Comparison of ENCODE assay signal across 8 mouse cellular contexts in genomic region chr2:130424126-130424853, GRCm38 (mm10). TPM values are rescaled to one million over a fixed set of nuclear protein-coding genes. Genes with fewer than 3 reads are reported as not detected.
DNase-seq lines count a peak whose midpoint lies in the region; ATAC-seq and TF ChIP-seq lines count a peak whose summit lies in the region.

Gene Vps16 (plus strand): TSS chr2:130424339.
Gene Pced1a (minus strand): TSS chr2:130424701.

- H3K4me3 ChIP-seq in C2C12 (ENCODE audit: insufficient read depth, poor library complexity, severe bottlenecking): peak within 1 kb of the TSS; percentile 91
- H3K4me3 ChIP-seq in erythroblast, embryonic 14.5 days (replicated peaks): peak within 1 kb of the TSS; percentile 85
- peak within 1 kb of the TSS; percentile 85 for H3K4me3 ChIP-seq in heart, embryonic 11.5 days (ENCODE audit: low read depth, low read length)
- peak within 1 kb of the TSS; percentile 95 for H3K4me3 ChIP-seq in kidney, embryonic 16.5 days (ENCODE audit: low read length)
- peak within 1 kb of the TSS; percentile 84 for H3K4me3 ChIP-seq in liver, adult 2 months (ENCODE audit: insufficient read depth, low read depth, low read length)
- H3K4me3 ChIP-seq in myocyte: peak within 1 kb of the TSS; percentile 99

- peak; percentile 88 for ATAC-seq in heart, embryonic 11.5 days (replicated peaks; ENCODE audit: insufficient number of reproducible peaks, low FRiP score, low TSS enrichment)
- peak; percentile 95 for ATAC-seq in kidney, embryonic 16.5 days (ENCODE audit: low FRiP score, low TSS enrichment)

- H3K27me3 ChIP-seq in C2C12 (ENCODE audit: control insufficient read depth, insufficient read depth, insufficient read length): no peaks in the 10 kb centered on the region
- H3K27me3 ChIP-seq in erythroblast, embryonic 14.5 days (ENCODE audit: control insufficient read depth): no peaks in the 10 kb centered on the region
- H3K27me3 ChIP-seq in heart, embryonic 11.5 days (ENCODE audit: control insufficient read depth, insufficient read depth, low read length): no peaks in the 10 kb centered on the region
- H3K27me3 ChIP-seq in kidney, embryonic 16.5 days (ENCODE audit: insufficient read depth, low read length): no peaks in the 10 kb centered on the region
- H3K27me3 ChIP-seq in liver, adult 2 months (ENCODE audit: control insufficient read depth, insufficient read depth, low read length): no peaks in the 10 kb centered on the region
- no peaks in the 10 kb centered on the region for H3K27me3 ChIP-seq in myocyte (ENCODE audit: control insufficient read depth, insufficient read depth, insufficient read length)
- H3K27me3 ChIP-seq in splenic B cell, adult 2 months (ENCODE audit: control insufficient read depth, insufficient read depth, low read length, poor library complexity, severe bottlenecking): no peaks in the 10 kb centered on the region

- peaks cover 77% of the 10 kb centered on the region for H3K79me2 ChIP-seq in C2C12 (ENCODE audit: control insufficient read depth, insufficient read depth)
- H3K79me2 ChIP-seq in liver, adult 2 months (ENCODE audit: control insufficient read depth, insufficient read depth, low read length): peaks cover 3% of the 10 kb centered on the region; the same call in 1 of the 2 replicates
- H3K79me2 ChIP-seq in myocyte (ENCODE audit: control insufficient read depth, insufficient read depth): peaks cover 44% of the 10 kb centered on the region

- peak within 1 kb of the TSS; percentile 90 for H3K9ac ChIP-seq in heart, embryonic 11.5 days (ENCODE audit: low read depth, low read length)
- peak within 1 kb of the TSS; percentile 93 for H3K9ac ChIP-seq in kidney, embryonic 16.5 days (replicated peaks; ENCODE audit: low read length)
- H3K9ac ChIP-seq in liver, adult 2 months (ENCODE audit: low read depth, low read length): peak within 1 kb of the TSS; percentile 83

- H3K9me3 ChIP-seq in erythroblast, embryonic 14.5 days (ENCODE audit: control insufficient read depth, low read length): no peaks in the 10 kb centered on the region
- H3K9me3 ChIP-seq in heart, embryonic 11.5 days (replicated peaks; ENCODE audit: control insufficient read depth, low read length): no peaks in the 10 kb centered on the region
- no peaks in the 10 kb centered on the region for H3K9me3 ChIP-seq in kidney, embryonic 16.5 days (ENCODE audit: low read length)

- H3ac ChIP-seq in C2C12 (ENCODE audit: control insufficient read depth, insufficient read length, low read depth) (peak within 1 kb of the TSS; percentile 64), myocyte (ENCODE audit: control insufficient read depth, insufficient read length) (peak within 1 kb of the TSS; percentile 44)

- peaks cover 51% of the 10 kb centered on the region for H3K36me3 ChIP-seq in C2C12 (ENCODE audit: control insufficient read depth, insufficient read depth)
- peaks cover 20% of the 10 kb centered on the region for H3K36me3 ChIP-seq in erythroblast, embryonic 14.5 days (ENCODE audit: control insufficient read depth)
- no peaks in the 10 kb centered on the region for H3K36me3 ChIP-seq in heart, embryonic 11.5 days (ENCODE audit: control insufficient read depth, insufficient read depth, low read length)
- peaks cover 12% of the 10 kb centered on the region; the same call in 1 of the 2 replicates for H3K36me3 ChIP-seq in kidney, embryonic 16.5 days (ENCODE audit: insufficient read depth, low read length)
- no peaks in the 10 kb centered on the region for H3K36me3 ChIP-seq in liver, adult 2 months (ENCODE audit: control insufficient read depth, insufficient read depth, low read length)
- no peaks in the 10 kb centered on the region for H3K36me3 ChIP-seq in myocyte (ENCODE audit: control insufficient read depth, insufficient read depth)
- no peaks in the 10 kb centered on the region for H3K36me3 ChIP-seq in splenic B cell, adult 2 months (ENCODE audit: control insufficient read depth, insufficient read depth, low read length, poor library complexity, severe bottlenecking)

- peaks cover 47% of the 10 kb centered on the region for H3K4me1 ChIP-seq in erythroblast, embryonic 14.5 days (ENCODE audit: control insufficient read depth)
- peaks cover 9% of the 10 kb centered on the region for H3K4me1 ChIP-seq in heart, embryonic 11.5 days (ENCODE audit: control insufficient read depth, insufficient read depth, low read length)
- peaks cover 16% of the 10 kb centered on the region for H3K4me1 ChIP-seq in kidney, embryonic 16.5 days (ENCODE audit: insufficient read depth, low read length)
- peaks cover 5% of the 10 kb centered on the region for H3K4me1 ChIP-seq in liver, adult 2 months (ENCODE audit: control insufficient read depth, insufficient read depth, low read length)

- no peak; the same call in 1 of the 2 replicates for TF ChIP-seq POLR2A in brain, embryonic 14.5 days (IDR thresholded peaks at IDR 0.05; ENCODE audit: borderline replicate concordance, extremely low read depth, insufficient read depth, insufficient read length, poor library complexity, severe bottlenecking)
- TF ChIP-seq POLR2A in liver, adult 2 months (IDR thresholded peaks at IDR 0.05; ENCODE audit: extremely low read depth, insufficient read depth, low read length): peak; percentile 55
- peak; percentile 77 for TF ChIP-seq POLR2A in myocyte (IDR thresholded peaks at IDR 0.05; ENCODE audit: insufficient read length, low read depth)

- TF ChIP-seq CTCF in C2C12 (IDR thresholded peaks at IDR 0.05; ENCODE audit: control insufficient read depth, insufficient read depth, insufficient read length): no peak
- peak; percentile 60 for TF ChIP-seq CTCF in brain, embryonic 14.5 days (IDR thresholded peaks at IDR 0.05; ENCODE audit: borderline replicate concordance, extremely low read depth, insufficient read depth, insufficient read length)
- peak; percentile 70 for TF ChIP-seq CTCF in liver, adult 2 months (IDR thresholded peaks at IDR 0.05; ENCODE audit: low read depth, low read length)

- peaks cover 48% of the 10 kb centered on the region for H3K79me3 ChIP-seq in C2C12 (ENCODE audit: low read depth)

- under 1% methylated on average over 58 of the region's 58 CpGs for WGBS in heart, embryonic 11.5 days (ENCODE audit: insufficient replicate concordance)
- WGBS in kidney, embryonic 16.5 days: under 1% methylated on average over 58 of the region's 58 CpGs
- WGBS in liver, adult 2 months: under 1% methylated on average over 58 of the region's 58 CpGs

- peak; percentile 97 for DNase-seq in brain, embryonic 14.5 days (ENCODE audit: low read depth)
- peak; percentile 79 for DNase-seq in liver, adult 2 months (ENCODE audit: extremely low read depth, low read depth, low spot score)
- DNase-seq in splenic B cell, adult 2 months (ENCODE audit: low read depth, low spot score): peak; percentile 93

- H3K27ac ChIP-seq in heart, embryonic 11.5 days (ENCODE audit: low read depth, low read length): peak within 1 kb of the TSS; percentile 91
- peak within 1 kb of the TSS; percentile 91 for H3K27ac ChIP-seq in kidney, embryonic 16.5 days (ENCODE audit: low read length)
- H3K27ac ChIP-seq in liver, adult 2 months (replicated peaks; ENCODE audit: insufficient read depth, low read depth, low read length): peak within 1 kb of the TSS; percentile 71

- H3K4me2 ChIP-seq in heart, embryonic 11.5 days: peak within 1 kb of the TSS; percentile 97
- peak within 1 kb of the TSS; percentile 94 for H3K4me2 ChIP-seq in kidney, embryonic 16.5 days (replicated peaks; ENCODE audit: low read depth, low read length)
- H3K4me2 ChIP-seq in myocyte (ENCODE audit: low read depth): peak within 1 kb of the TSS; percentile 91

TF ChIP-seq in C2C12, 6 proteins besides CTCF, POLR2A, EP300 and RAD21:
- peak; percentile 99 for TF ChIP-seq USF1 (IDR thresholded peaks at IDR 0.05; ENCODE audit: low read depth)
- peak; percentile 58 for TF ChIP-seq MAX (IDR thresholded peaks at IDR 0.05)
- no peak for TF ChIP-seq MYOG (IDR thresholded peaks at IDR 0.05; ENCODE audit: control insufficient read depth, extremely low read depth, insufficient read length)
TF ChIP-seq in C2C12: peak in this region for 2.

TF ChIP-seq in myocyte, 11 proteins besides CTCF, POLR2A, EP300 and RAD21:
- TF ChIP-seq USF1 (IDR thresholded peaks at IDR 0.05; ENCODE audit: low read depth) (peak; percentile 99), MAX (IDR thresholded peaks at IDR 0.05; ENCODE audit: low read depth) (no peak), E2F4 (IDR thresholded peaks at IDR 0.05; ENCODE audit: insufficient read depth) (peak; percentile 70), POLR2AphosphoS2 (IDR thresholded peaks at IDR 0.05; ENCODE audit: insufficient read length, low read depth) (peak; percentile 81)
TF ChIP-seq in myocyte: peak in this region for 3.

RNA-seq across cellular contexts. Expression of gene Vps16, which starts in this region (rescaled TPM):
- polyA plus RNA-seq in C2C12 (2012; fragmentation: generic; extraction: Trizol) (44.0 TPM), myocyte (2012; fragmentation: generic; extraction: Trizol) (43.6 TPM)
- 114 and 169 TPM in 2 replicates for polyA plus RNA-seq in brain, embryonic 14.5 days (2012; rRNA removed)
- polyA plus RNA-seq in erythroblast, embryonic 14.5 days (2012): 1.2 and 1.3 TPM in 2 replicates
- polyA plus RNA-seq in heart, embryonic 11.5 days (2014; fragmentation: Nextera tagmentation; extraction: Ambion mirVana): 45.1 and 52.0 TPM in 2 replicates
- 109 and 115 TPM in 2 replicates for polyA plus RNA-seq in kidney, embryonic 16.5 days (2015; fragmentation: Nextera tagmentation; extraction: Ambion mirVana)
- 25.6 and 27.2 TPM in 2 replicates for total RNA-seq in liver, adult 2 months (2014; rRNA removed)
- polyA plus RNA-seq in liver, adult 2 months (2012; rRNA removed): 22.6 and 43.2 TPM in 2 replicates

RNA-seq across cellular contexts. Expression of gene Pced1a, which starts in this region (rescaled TPM):
- polyA plus RNA-seq in C2C12 (2012; fragmentation: generic; extraction: Trizol) (15.4 TPM), myocyte (2012; fragmentation: generic; extraction: Trizol) (10.9 TPM)
- 32.5 and 36.9 TPM in 2 replicates for polyA plus RNA-seq in brain, embryonic 14.5 days (2012; rRNA removed)
- polyA plus RNA-seq in erythroblast, embryonic 14.5 days (2012): 0.38 and 0.42 TPM in 2 replicates
- 7.4 and 7.9 TPM in 2 replicates for polyA plus RNA-seq in heart, embryonic 11.5 days (2014; fragmentation: Nextera tagmentation; extraction: Ambion mirVana)
- polyA plus RNA-seq in kidney, embryonic 16.5 days (2015; fragmentation: Nextera tagmentation; extraction: Ambion mirVana): 20.1 and 21.7 TPM in 2 replicates
- 6.3 and 7.2 TPM in 2 replicates for total RNA-seq in liver, adult 2 months (2014; rRNA removed)
- 23.3 and 29.0 TPM in 2 replicates for polyA plus RNA-seq in liver, adult 2 months (2012; rRNA removed)

Comparison
In these comparisons a context has a peak if more than half of its experiments do, and no peak if none do; other contexts are left out.
1. Peak in every context shown above with its lines: DNase-seq, ATAC-seq, H3K4me3 ChIP-seq and H3K27ac ChIP-seq.
2. RNA of gene Vps16 (polyA plus RNA-seq): 114 to 169 TPM in brain, embryonic 14.5 days, 109 to 115 TPM in kidney, embryonic 16.5 days, 45.1 to 52.0 TPM in heart, embryonic 11.5 days, 44.0 TPM in C2C12 (single experiment), 43.6 TPM in myocyte (single experiment) and 22.6 to 43.2 TPM in liver, adult 2 months; 1.2 to 1.3 TPM in erythroblast, embryonic 14.5 days; every median in the first group is over 10 times any median in the second.